Mouse (Mus musculus) stomach, embryonic 15.5 days (tissue): Measurements from ENCODE around the gene Uhmk1. TPM values are rescaled to one million over a fixed set of nuclear protein-coding genes. Genes with fewer than 3 reads are reported as not detected.
A peak's percentile ranks its signal among the peaks of the same experiment; 100 is the strongest.
"Not testable (repeated sequence)": the region's sequence is repeated elsewhere in the genome, so short reads cannot be mapped to it uniquely, and the experiment has no call there.

Experiments
- ATAC-seq: fragments of 200-750 bp; cut with Nextera tagmentation; 2 replicates; pipeline ENCODE4 v1.8.0; 2017; ENCODE audit warnings: low read depth, moderate number of reproducible peaks, moderate TSS enrichment; ENCODE audit not compliant: insufficient read depth, low FRiP score
- H3K27ac ChIP-seq: fragments of 300-500 bp; sonication (generic); 2 replicates; pipeline ENCODE4 v1.5.1; 2015; ENCODE audit warnings: mild to moderate bottlenecking, inconsistent platforms
- H3K27me3 ChIP-seq: fragments of 300-500 bp; sonication (generic); replicated peaks from 2 replicates; pipeline ENCODE4 v1.6.1; 2015; ENCODE audit warnings: inconsistent platforms
- H3K36me3 ChIP-seq: fragments of 300-500 bp; sonication (generic); 2 replicates; pipeline ENCODE4 v1.6.1; 2015; ENCODE audit warnings: inconsistent platforms
- H3K4me1 ChIP-seq: fragments of 300-500 bp; sonication (generic); 2 replicates; pipeline ENCODE4 v1.6.1; 2015; ENCODE audit warnings: inconsistent platforms
- H3K4me2 ChIP-seq: fragments of 300-500 bp; sonication (generic); 2 replicates; pipeline ENCODE4 v1.6.1; 2015; ENCODE audit warnings: mild to moderate bottlenecking, inconsistent platforms
- H3K4me3 ChIP-seq: fragments of 300-500 bp; sonication (generic); replicated peaks from 2 replicates; pipeline ENCODE4 v1.5.1; 2015; ENCODE audit warnings: inconsistent platforms
- H3K9ac ChIP-seq: fragments of 300-500 bp; sonication (generic); 2 replicates; pipeline ENCODE4 v1.6.1; 2015; ENCODE audit warnings: inconsistent platforms
- H3K9me3 ChIP-seq: fragments of 300-500 bp; sonication (generic); 2 replicates; pipeline ENCODE4 v1.6.1; 2016; ENCODE audit warnings: inconsistent platforms
- WGBS: fragments of 180-500 bp; shearing (Covaris S2); methylation state at CpG from one replicate; pipeline ENCODE4 v1.1.7; 2015; 5-methylcytosine and 5-hydroxymethylcytosine counted together
- polyA plus RNA-seq: library from polyadenylated mRNA; unstranded; fragments of >200 nt; fragmentation: Nextera tagmentation; extraction: Ambion mirVana; gene quantifications from 2 replicates; pipeline ENCODE4 v1.2.1, GENCODE M21; 2015

The Uhmk1 gene
- 8.0 and 8.4 TPM in 2 replicates for polyA plus RNA-seq

DNA sequence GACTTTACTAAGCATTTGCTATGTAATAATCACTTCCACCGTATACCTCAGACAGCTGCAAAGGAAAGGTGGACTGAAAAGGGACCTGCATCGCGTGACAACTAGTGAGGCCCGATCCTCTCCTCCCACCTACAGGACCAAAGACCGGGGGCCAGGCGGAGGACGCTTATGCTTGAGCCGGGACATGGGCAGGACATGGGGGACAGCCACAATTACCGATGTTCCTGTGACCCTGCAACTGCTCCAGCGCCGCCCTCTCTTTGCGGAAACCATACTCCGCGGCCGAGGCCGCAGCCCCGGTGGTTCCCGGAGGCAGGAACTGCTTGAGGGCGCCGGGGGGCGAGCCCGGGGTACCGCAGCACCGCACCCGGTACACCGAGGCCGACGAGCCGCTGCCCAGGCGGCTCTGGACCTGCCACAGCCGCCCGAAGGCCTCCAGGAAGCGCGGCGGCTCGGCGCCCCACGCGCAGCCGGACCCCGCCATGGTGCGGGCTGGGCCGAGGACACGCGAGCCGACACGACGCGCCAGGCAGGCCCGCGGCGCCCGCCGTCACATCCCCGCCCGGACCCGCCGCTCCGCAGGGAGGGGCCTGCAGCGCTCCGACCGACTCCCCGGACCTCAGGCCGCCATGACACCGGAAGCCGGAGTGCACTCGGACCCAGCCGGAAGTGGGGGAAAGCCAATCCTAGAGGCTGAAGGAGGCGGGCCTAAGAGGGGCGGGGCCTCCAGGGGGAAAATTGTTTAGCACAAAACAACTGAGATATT, at the start of gene Uhmk1:
Gene Uhmk1, minus strand, starts transcription at position 641 of the 766 bp plus-strand sequence.
- 0 out of 2 replicates have a peak, but pooled peaks cover 6% of the 10 kb centered on the region for H3K36me3 ChIP-seq
- 0% methylated on average over 67 of the region's 70 CpGs for WGBS
- peak; percentile 99 for ATAC-seq
- H3K4me1 ChIP-seq = peaks cover 2% of the 10 kb centered on the region; the same call in 1 of the 2 replicates
- no peaks in the 10 kb centered on the region for H3K9me3 ChIP-seq
- peak within 1 kb of the TSS; percentile 84 for H3K27ac ChIP-seq
- H3K4me3 ChIP-seq = peak within 1 kb of the TSS; percentile 81
- no peaks in the 10 kb centered on the region for H3K27me3 ChIP-seq
- H3K4me2 ChIP-seq = peak within 1 kb of the TSS; percentile 60
- peak within 1 kb of the TSS; percentile 78 for H3K9ac ChIP-seq

DNA sequence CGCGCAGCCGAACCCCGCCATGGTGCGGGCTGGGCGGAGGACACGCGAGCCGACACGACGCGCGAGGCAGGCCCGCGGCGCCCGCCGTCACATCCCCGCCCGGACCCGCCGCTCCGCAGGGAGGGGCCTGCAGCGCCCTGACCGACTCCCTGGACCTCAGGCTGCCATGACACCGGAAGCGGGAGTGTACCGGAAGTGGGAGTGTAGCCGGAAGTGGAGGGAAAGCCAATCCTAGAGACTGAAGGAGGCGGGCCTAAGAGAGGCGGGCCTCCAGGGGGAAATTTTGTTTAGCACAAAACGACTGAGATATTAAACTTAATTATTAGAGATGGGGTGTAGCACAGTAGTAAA, 40.3 kb upstream of the Uhmk1 start:
- H3K36me3 ChIP-seq = no peaks in the 10 kb centered on the region
- ATAC-seq = peak; percentile 91
- H3K4me2 ChIP-seq = peak overlapping the region; percentile 69
- WGBS = 6% methylated on average over 19 of the region's 32 CpGs
- no peaks in the 10 kb centered on the region for H3K9me3 ChIP-seq
- peak overlapping the region; percentile 39; the same call in 1 of the 2 replicates for H3K9ac ChIP-seq
- no peak overlapping the region for H3K27ac ChIP-seq
- H3K4me3 ChIP-seq = peak overlapping the region; percentile 62
- no peaks in the 10 kb centered on the region for H3K27me3 ChIP-seq
- no peaks in the 10 kb centered on the region for H3K4me1 ChIP-seq

- Histone ChIP-seq H3K4me2 (peak overlapping the region; percentile 69), H3K36me3 (no peaks in the 10 kb centered on the region), H3K9me3 (no peaks in the 10 kb centered on the region), H3K4me1 (no peaks in the 10 kb centered on the region), H3K27ac (no peak overlapping the region), H3K27me3 (no peaks in the 10 kb centered on the region), H3K4me3 (peak overlapping the region; percentile 62), H3K9ac (peak overlapping the region; percentile 39)
- 25% methylated on average over 30 of the region's 30 CpGs for WGBS
- peak; percentile 60 for ATAC-seq
Measured at GRCm38 (mm10) chr1:170254893-170255559, 39.8 kb upstream of the Uhmk1 start.

DNA sequence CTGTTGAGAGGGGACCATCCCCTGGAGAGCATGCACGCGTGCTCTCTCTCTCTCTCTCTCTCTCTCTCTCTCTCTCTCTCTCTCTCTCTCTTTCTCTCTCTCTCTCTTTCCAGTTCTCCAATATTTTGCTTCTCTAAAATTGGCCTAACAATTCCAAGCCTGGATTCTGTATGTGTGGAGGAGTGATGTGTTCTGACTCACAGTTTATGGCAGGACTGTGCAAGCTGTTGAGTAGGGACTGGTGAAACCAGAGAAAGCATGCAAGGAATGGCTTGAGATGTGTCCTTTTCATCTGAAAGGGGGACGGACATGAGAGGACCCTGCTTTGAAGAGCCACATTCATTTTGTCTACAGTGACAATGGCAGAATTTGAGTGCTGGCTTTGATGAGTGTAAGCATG, 29.8 kb upstream of the Uhmk1 start:
- Histone ChIP-seq H3K27me3 (no peaks in the 10 kb centered on the region), H3K36me3 (no peaks in the 10 kb centered on the region), H3K4me3 (no peak overlapping the region), H3K4me1 (no peaks in the 10 kb centered on the region), H3K9me3 (no peaks in the 10 kb centered on the region), H3K27ac (no peak overlapping the region), H3K9ac (no peak overlapping the region), H3K4me2 (no peak overlapping the region)
- 76% methylated on average over 3 of the region's 3 CpGs for WGBS
- ATAC-seq = no peak

DNA sequence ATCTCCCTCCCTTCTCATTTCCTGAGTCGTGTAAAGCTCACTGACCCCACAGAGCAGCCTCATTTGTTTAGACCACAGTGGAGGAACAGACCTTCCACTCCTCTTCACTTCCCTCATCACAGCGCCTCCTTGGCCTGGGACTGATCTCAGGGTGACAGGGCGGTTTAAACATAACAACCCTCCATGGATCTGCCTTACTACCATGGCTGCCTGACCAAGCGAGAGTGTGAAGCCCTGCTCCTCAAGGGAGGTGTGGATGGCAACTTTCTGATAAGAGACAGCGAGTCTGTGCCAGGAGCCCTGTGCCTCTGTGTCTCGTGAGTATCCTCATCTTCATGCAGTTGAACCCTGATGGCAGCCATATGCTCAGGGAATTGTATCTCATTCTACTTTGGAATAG, 17.5 kb upstream of the Uhmk1 start, which contains the start of gene Sh2d1b2:
Gene Sh2d1b2, plus strand, starts transcription at position 62 of the 400 bp plus-strand sequence.
- ATAC-seq, H3K4me1 ChIP-seq, H3K9ac ChIP-seq, H3K27me3 ChIP-seq, H3K36me3 ChIP-seq, H3K27ac ChIP-seq, H3K4me2 ChIP-seq, H3K9me3 ChIP-seq, H3K4me3 ChIP-seq: not testable (repeated sequence)
- 59% methylated on average over 6 of the region's 6 CpGs for WGBS

GRCm38 (mm10) chr1:170223276-170223675, 8.1 kb upstream of the Uhmk1 start:
- 80% methylated on average over 2 of the region's 2 CpGs for WGBS
- Histone ChIP-seq H3K27me3 (0 out of 2 replicates have a peak, but pooled peaks cover 4% of the 10 kb centered on the region), H3K4me3 (no peak overlapping the region), H3K4me1 (no peaks in the 10 kb centered on the region), H3K9me3 (no peaks in the 10 kb centered on the region), H3K9ac (no peak overlapping the region), H3K27ac (no peak overlapping the region), H3K36me3 (no peaks in the 10 kb centered on the region), H3K4me2 (no peak overlapping the region)
- no peak for ATAC-seq

DNA sequence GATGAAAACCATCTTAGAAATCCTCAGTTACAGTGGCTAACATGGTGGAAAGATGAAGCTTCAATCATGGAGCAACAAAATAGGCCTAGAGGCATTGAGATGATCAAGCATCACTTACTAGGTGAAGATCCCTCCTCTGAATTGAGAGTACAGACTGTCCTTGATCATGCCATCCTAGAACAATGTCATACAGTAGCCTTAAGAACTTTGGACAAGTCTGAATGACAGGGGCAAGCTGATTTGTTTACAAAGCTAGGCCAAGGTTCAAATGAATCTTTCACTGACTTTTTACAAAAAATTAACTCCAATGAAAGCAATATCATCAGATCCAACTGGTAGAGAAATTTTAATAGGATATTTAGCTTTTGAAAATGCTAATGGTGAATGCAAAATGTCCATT, 5.2 kb upstream of the Uhmk1 start:
- Histone ChIP-seq H3K27ac (no peak overlapping the region), H3K4me2 (no peak overlapping the region), H3K4me1 (no peaks in the 10 kb centered on the region), H3K4me3 (no peak overlapping the region), H3K36me3 (no peaks in the 10 kb centered on the region), H3K9ac (no peak overlapping the region), H3K27me3 (0 out of 2 replicates have a peak, but pooled peaks cover 4% of the 10 kb centered on the region), H3K9me3 (no peaks in the 10 kb centered on the region)
- ATAC-seq = no peak

GRCm38 (mm10) chr1:170218091-170218884, 3.1 kb upstream of the Uhmk1 start:
- 76% methylated on average over 6 of the region's 6 CpGs for WGBS

GRCm38 (mm10) chr1:170215590-170215989, 393 bp upstream of the Uhmk1 start:
- Histone ChIP-seq H3K36me3 (0 out of 2 replicates have a peak, but pooled peaks cover 5% of the 10 kb centered on the region), H3K4me3 (peak overlapping the region; percentile 81), H3K27me3 (no peaks in the 10 kb centered on the region), H3K4me2 (peak overlapping the region; percentile 39), H3K27ac (no peak overlapping the region), H3K4me1 (peaks cover 2% of the 10 kb centered on the region; the same call in 1 of the 2 replicates), H3K9ac (no peak overlapping the region), H3K9me3 (no peaks in the 10 kb centered on the region)
- no peak for ATAC-seq
- WGBS = 72% methylated on average over 3 of the region's 3 CpGs

More at GRCm38 (mm10) chr1:170218091-170218884, 3.1 kb upstream of the Uhmk1 start:
- no peak overlapping the region for H3K9ac ChIP-seq
- H3K36me3 ChIP-seq = no peaks in the 10 kb centered on the region
- peaks cover 2% of the 10 kb centered on the region; the same call in 1 of the 2 replicates for H3K4me1 ChIP-seq
- no peak overlapping the region for H3K4me3 ChIP-seq
- ATAC-seq = no peak
- H3K9me3 ChIP-seq = no peaks in the 10 kb centered on the region
- no peak overlapping the region for H3K27ac ChIP-seq
- H3K4me2 ChIP-seq = no peak overlapping the region
- H3K27me3 ChIP-seq = 0 out of 2 replicates have a peak, but pooled peaks cover 4% of the 10 kb centered on the region

GRCm38 (mm10) chr1:170214383-170214756, 827 bp downstream of the Uhmk1 start:
- Histone ChIP-seq H3K9ac (peak overlapping the region; percentile 78), H3K27ac (peak overlapping the region; percentile 84), H3K9me3 (no peaks in the 10 kb centered on the region), H3K4me1 (peaks cover 2% of the 10 kb centered on the region; the same call in 1 of the 2 replicates), H3K27me3 (no peaks in the 10 kb centered on the region), H3K36me3 (0 out of 2 replicates have a peak, but pooled peaks cover 6% of the 10 kb centered on the region), H3K4me3 (peak overlapping the region; percentile 81), H3K4me2 (peak overlapping the region; percentile 60)
- no peak for ATAC-seq
- WGBS = 26% methylated on average over 7 of the region's 7 CpGs

- 87% methylated on average over 10 of the region's 10 CpGs for WGBS
Measured at GRCm38 (mm10) chr1:170213181-170213879, 1.9 kb downstream of the Uhmk1 start.

More at GRCm38 (mm10) chr1:170213181-170213879, 1.9 kb downstream of the Uhmk1 start:
- ATAC-seq = no peak
- peaks cover 2% of the 10 kb centered on the region; the same call in 1 of the 2 replicates for H3K4me1 ChIP-seq
- H3K27ac ChIP-seq = no peak overlapping the region
- H3K9ac ChIP-seq = no peak overlapping the region
- no peaks in the 10 kb centered on the region for H3K9me3 ChIP-seq
- H3K4me3 ChIP-seq = no peak overlapping the region
- H3K27me3 ChIP-seq = no peaks in the 10 kb centered on the region
- H3K4me2 ChIP-seq = no peak overlapping the region
- H3K36me3 ChIP-seq = 0 out of 2 replicates have a peak, but pooled peaks cover 6% of the 10 kb centered on the region
